Mouse (Mus musculus) G1E (cell line): Measurements from ENCODE around the gene Cpne1. TPM values are rescaled to one million over a fixed set of nuclear protein-coding genes. Genes with fewer than 3 reads are reported as not detected.
"Not testable (repeated sequence)": the region's sequence is repeated elsewhere in the genome, so short reads cannot be mapped to it uniquely, and the experiment has no call there.

ENCODE experiments used
- ATAC-seq: 2 replicates; pipeline ENCODE4 v1.8.0; 2016; ENCODE audit warnings: mild to moderate bottlenecking; ENCODE audit not compliant: insufficient number of reproducible peaks, poor library complexity, low FRiP score, severe bottlenecking; ENCODE audit errors: extremely low read depth
- DNase-seq: peaks from one replicate; pipeline ENCODE4 v3.0.0; 2012; ENCODE audit warnings: low spot score
- H3K27me3 ChIP-seq: 2 replicates; pipeline ENCODE4 v1.6.1; 2012; ENCODE audit warnings: mild to moderate bottlenecking, low read length, inconsistent platforms; ENCODE audit not compliant: insufficient read depth
- H3K36me3 ChIP-seq: replicated peaks from 2 replicates; pipeline ENCODE3; 2012; ENCODE audit warnings: mild to moderate bottlenecking, inconsistent platforms
- H3K4me1 ChIP-seq: 2 replicates; pipeline ENCODE4 v1.6.1; 2012; ENCODE audit warnings: low read depth, low read length, inconsistent platforms, mixed read lengths; ENCODE audit not compliant: insufficient read depth
- H3K4me3 ChIP-seq: 2 replicates; pipeline ENCODE4 v1.5.1; 2012; ENCODE audit warnings: low read depth, mild to moderate bottlenecking, inconsistent platforms, low read length, moderate library complexity, mixed read lengths
- H3K9me3 ChIP-seq: replicated peaks from 2 replicates; pipeline ENCODE4 v1.6.1; 2012; ENCODE audit warnings: inconsistent platforms
- CTCF ChIP-seq: IDR thresholded peaks from 2 replicates; pipeline ENCODE4 v1.5.1; 2012; ENCODE audit warnings: low read depth, low read length, inconsistent platforms, mixed read lengths
- GATA1 ChIP-seq: IDR thresholded peaks from 2 replicates; pipeline ENCODE4 v1.6.1; 2012; ENCODE audit warnings: borderline replicate concordance, low read length, inconsistent platforms, mixed read lengths
- GATA2 ChIP-seq: IDR thresholded peaks from 2 replicates; pipeline ENCODE4 v1.6.1; 2012; ENCODE audit warnings: low read depth, low read length, inconsistent platforms, borderline replicate concordance
- POLR2AphosphoS5 ChIP-seq: IDR thresholded peaks from 2 replicates; pipeline ENCODE4 v1.6.1; 2012; ENCODE audit warnings: low read depth, low read length, inconsistent platforms; ENCODE audit not compliant: insufficient replicate concordance
- TAL1 ChIP-seq: conservative IDR thresholded peaks from 2 replicates; pipeline ENCODE4 v1.6.1; 2012; ENCODE audit warnings: low read depth, low read length, inconsistent platforms, mixed read lengths
- polyA plus RNA-seq: library from polyadenylated mRNA; stranded (reverse); fragments of >175 nt; gene quantifications from 2 replicates; pipeline ENCODE4 v1.2.3, GENCODE M21; 2012
- total RNA-seq, 2 experiments: library from RNA; stranded (forward) in 1 of 2; stranded (reverse) in 1 of 2; fragments of 200-1000 nt in 1 of 2; fragments of >200 nt in 1 of 2; fragmentation: Nextera tagmentation in 1 of 2; gene quantifications; 2 replicates each; pipeline ENCODE4 v1.2.3; 2014 to 2017

The Cpne1 gene
- total and polyA plus RNA-seq, 3 experiments = 42.0 to 73.7 (median 63.3) TPM

- ATAC-seq (no peak), DNase-seq (no peak)
- Histone ChIP-seq H3K27me3 (no peaks in the 10 kb centered on the region), H3K4me1 (no peaks in the 10 kb centered on the region; the same call in 1 of the 2 replicates), H3K4me3 (no peak overlapping the region), H3K36me3 (peaks cover 63% of the 10 kb centered on the region), H3K9me3 (no peaks in the 10 kb centered on the region)
- no peak for TF ChIP-seq GATA1
- no peak for TF ChIP-seq GATA2
- TF ChIP-seq CTCF = no peak
- TF ChIP-seq POLR2AphosphoS5 = no peak
- no peak for TF ChIP-seq TAL1
Observed at GRCm38 (mm10) chr2:156123731-156124130, 12.0 kb upstream of the Cpne1 start.

- TF ChIP-seq POLR2AphosphoS5 (no peak), GATA1 (no peak), CTCF (no peak), TAL1 (no peak), GATA2 (no peak)
- no peaks in the 10 kb centered on the region for H3K27me3 ChIP-seq
- ATAC-seq (no peak), DNase-seq (no peak)
- no peaks in the 10 kb centered on the region for H3K9me3 ChIP-seq
- no peak overlapping the region for H3K4me3 ChIP-seq
- peaks cover 24% of the 10 kb centered on the region for H3K36me3 ChIP-seq
- H3K4me1 ChIP-seq = no peaks in the 10 kb centered on the region
Observed at GRCm38 (mm10) chr2:156119566-156119965, 7.8 kb upstream of the Cpne1 start.

GRCm38 (mm10) chr2:156112080-156112423 is 287 bp upstream of the Cpne1 start:
- not testable (repeated sequence) for H3K36me3 ChIP-seq, H3K27me3 ChIP-seq, ATAC-seq, H3K9me3 ChIP-seq, DNase-seq
- Histone ChIP-seq H3K4me3 (peak overlapping the region; percentile 90), H3K4me1 (peaks cover 20% of the 10 kb centered on the region)

GRCm38 (mm10) chr2:156110627-156111357 is 973 bp downstream of the Cpne1 start:
- Histone ChIP-seq H3K27me3 (no peaks in the 10 kb centered on the region), H3K9me3 (no peaks in the 10 kb centered on the region), H3K36me3 (peaks cover 15% of the 10 kb centered on the region), H3K4me1 (peaks cover 29% of the 10 kb centered on the region), H3K4me3 (peak overlapping the region; percentile 90)
- DNase-seq = peak; percentile 27
- no peak for ATAC-seq
- TF ChIP-seq GATA1 = no peak
- no peak for TF ChIP-seq CTCF
- TF ChIP-seq POLR2AphosphoS5 = no peak
- TF ChIP-seq TAL1 = no peak
- no peak for TF ChIP-seq GATA2

- Histone ChIP-seq H3K4me1 (peaks cover 5% of the 10 kb centered on the region), H3K36me3 (peaks cover 72% of the 10 kb centered on the region), H3K4me3 (no peak overlapping the region), H3K27me3 (no peaks in the 10 kb centered on the region), H3K9me3 (no peaks in the 10 kb centered on the region)
- TF ChIP-seq TAL1 (no peak), GATA2 (no peak), POLR2AphosphoS5 (no peak), CTCF (no peak), GATA1 (no peak)
- DNase-seq (no peak), ATAC-seq (no peak)
Observed at GRCm38 (mm10) chr2:156091926-156092325, 19.8 kb downstream of the Cpne1 start.

GRCm38 (mm10) chr2:156089799-156090198 is 22.0 kb downstream of the Cpne1 start:
- Histone ChIP-seq H3K9me3 (no peaks in the 10 kb centered on the region), H3K36me3 (peaks cover 65% of the 10 kb centered on the region), H3K4me3 (no peak overlapping the region), H3K4me1 (peaks cover 5% of the 10 kb centered on the region), H3K27me3 (no peaks in the 10 kb centered on the region)
- DNase-seq (no peak), ATAC-seq (no peak)
- TF ChIP-seq GATA2 = no peak
- TF ChIP-seq TAL1 = no peak
- TF ChIP-seq CTCF = no peak
- TF ChIP-seq GATA1 = no peak
- TF ChIP-seq POLR2AphosphoS5 = no peak

- Histone ChIP-seq H3K36me3 (peaks cover 73% of the 10 kb centered on the region), H3K9me3 (no peaks in the 10 kb centered on the region), H3K27me3 (no peaks in the 10 kb centered on the region), H3K4me1 (peaks cover 12% of the 10 kb centered on the region), H3K4me3 (no peak overlapping the region)
- DNase-seq (no peak), ATAC-seq (no peak)
- TF ChIP-seq GATA2 (no peak), TAL1 (no peak), GATA1 (no peak), POLR2AphosphoS5 (no peak), CTCF (no peak)
Observed at GRCm38 (mm10) chr2:156087391-156088110, 24.2 kb downstream of the Cpne1 start.
